Mouse (Mus musculus) E14TG2a.4 (cell line): ENCODE data around the gene Cyth1.

Experiments used
- CTCF ChIP-seq: conservative IDR thresholded peaks from 2 replicates; pipeline ENCODE4 v1.5.1; 2014; ENCODE audit warnings: low read length
- NANOG ChIP-seq: IDR thresholded peaks from 2 replicates; pipeline ENCODE4 v1.6.1; 2014; ENCODE audit warnings: borderline replicate concordance, low read length, mixed read lengths

GRCm38 (mm10) chr11:118254159-118254951 is 6.0 kb upstream of the Cyth1 start:
- TF ChIP-seq CTCF (no peak), NANOG (no peak)
